In genomic region chr11:79994271-79994988, GRCm38 (mm10) we compare ENCODE assay signal across 9 mouse cellular contexts. TPM values are rescaled to one million over a fixed set of nuclear protein-coding genes. Genes with fewer than 3 reads are reported as not detected.
DNase-seq lines count a peak whose midpoint lies in the region; ATAC-seq and TF ChIP-seq lines count a peak whose summit lies in the region.
"Had no signal": no experiment of that assay in that cellular context is flagged by ENCODE, and none has a peak within 500 bp of the region (broad histone marks: within the 10 kb centered on the region; RNA-seq: fewer than 3 reads in every experiment).

No protein-coding gene starts in this region.

- no peaks in the 10 kb centered on the region for H3K9me3 ChIP-seq in kidney, postnatal 0 days (replicated peaks; ENCODE audit: low read length)
- H3K9me3 ChIP-seq in intestine, embryonic 14.5 days (ENCODE audit: control insufficient read depth, low read length) = no peaks in the 10 kb centered on the region

- peaks cover 31% of the 10 kb centered on the region for H3K79me2 ChIP-seq in myocyte (ENCODE audit: control insufficient read depth, insufficient read depth)

- DNase-seq in kidney, postnatal 0 days (ENCODE audit: low spot score) = peak; percentile 15
- DNase-seq in kidney, adult 11 months = no peak
- peak; percentile 31 for DNase-seq in c-Kit-positive CD71-positive TER-119-positive erythroid progenitor cells, embryonic 14.5 days (ENCODE audit: low spot score)
- DNase-seq in intestine, embryonic 14.5 days (ENCODE audit: low spot score) = no peak
- no peak for DNase-seq in right cerebral cortex, postnatal 4 days
- DNase-seq in urinary bladder, postnatal 14 days (ENCODE audit: low spot score) = no peak
- no peak for DNase-seq in gastrocnemius, postnatal 14 days
- DNase-seq: adrenal gland, adult 2 months had no signal

- peak overlapping the region; percentile 12 for H3ac ChIP-seq in myocyte (ENCODE audit: control insufficient read depth, insufficient read length)

- peak overlapping the region; percentile 91; the same call in 1 of the 2 replicates for H3K9ac ChIP-seq in kidney, postnatal 0 days (ENCODE audit: low read depth, low read length)
- peak overlapping the region; percentile 93 for H3K9ac ChIP-seq in intestine, embryonic 14.5 days (ENCODE audit: low read length)

- H3K4me2 ChIP-seq in kidney, postnatal 0 days (ENCODE audit: low read length) = peak overlapping the region; percentile 79
- H3K4me2 ChIP-seq in intestine, embryonic 14.5 days (ENCODE audit: low read length) = peak overlapping the region; percentile 58
- H3K4me2 ChIP-seq in myocyte (ENCODE audit: low read depth) = peak overlapping the region; percentile 70

- no peak for ATAC-seq in kidney, postnatal 0 days (replicated peaks; ENCODE audit: low FRiP score, low read depth)
- ATAC-seq in intestine, embryonic 14.5 days (replicated peaks; ENCODE audit: low FRiP score, low TSS enrichment, low read depth) = no peak

- WGBS in kidney, postnatal 0 days = 3% methylated on average over 7 of the region's 7 CpGs
- 4% methylated on average over 7 of the region's 7 CpGs for WGBS in intestine, embryonic 14.5 days

- intact Hi-C loops in gastrocnemius, postnatal 14 days (cut with DNase I; ENCODE audit: low total_unique reads) = no loop called here

- no peak for TF ChIP-seq CTCF in kidney, postnatal 0 days (IDR thresholded peaks at IDR 0.05; ENCODE audit: low read depth)

- no peaks in the 10 kb centered on the region for H3K4me1 ChIP-seq in kidney, postnatal 0 days (replicated peaks; ENCODE audit: insufficient read depth, low read length)
- no peaks in the 10 kb centered on the region; the same call in 1 of the 2 replicates for H3K4me1 ChIP-seq in intestine, embryonic 14.5 days (replicated peaks; ENCODE audit: control insufficient read depth, insufficient read depth, low read length)

- H3K36me3 ChIP-seq in kidney, postnatal 0 days (ENCODE audit: insufficient read depth, low read length) = peaks cover 4% of the 10 kb centered on the region; the same call in 1 of the 2 replicates
- peaks cover 32% of the 10 kb centered on the region for H3K36me3 ChIP-seq in intestine, embryonic 14.5 days (ENCODE audit: control insufficient read depth, insufficient read depth, low read length)
- peaks cover 15% of the 10 kb centered on the region for H3K36me3 ChIP-seq in myocyte (ENCODE audit: control insufficient read depth, insufficient read depth)

- H3K27me3 ChIP-seq in kidney, postnatal 0 days (ENCODE audit: insufficient read depth, low read length) = no peaks in the 10 kb centered on the region
- H3K27me3 ChIP-seq in intestine, embryonic 14.5 days (replicated peaks; ENCODE audit: control insufficient read depth, insufficient read depth, low read length) = no peaks in the 10 kb centered on the region
- H3K27me3 ChIP-seq in myocyte (ENCODE audit: control insufficient read depth, insufficient read depth, insufficient read length) = no peaks in the 10 kb centered on the region

- H3K4me3 ChIP-seq in kidney, postnatal 0 days (replicated peaks; ENCODE audit: low read depth, low read length) = peak overlapping the region; percentile 97
- H3K4me3 ChIP-seq in intestine, embryonic 14.5 days (ENCODE audit: low read depth, low read length) = peak overlapping the region; percentile 99
- H3K4me3 ChIP-seq in myocyte = peak overlapping the region; percentile 80

- TF ChIP-seq POLR2A in myocyte (IDR thresholded peaks at IDR 0.05; ENCODE audit: insufficient read length, low read depth) = no peak

- H3K27ac ChIP-seq in kidney, postnatal 0 days = no peak overlapping the region
- H3K27ac ChIP-seq in intestine, embryonic 14.5 days (ENCODE audit: low read depth) = no peak overlapping the region

TF ChIP-seq in myocyte, 11 proteins besides CTCF, POLR2A, EP300 and RAD21:
- no peak for TF ChIP-seq POLR2AphosphoS2 (IDR thresholded peaks at IDR 0.05; ENCODE audit: insufficient read length, low read depth)

RNA-seq across cellular contexts. Expression of gene Suz12, which starts 1.5 kb away (rescaled TPM):
- 14.5 and 15.2 TPM in 2 replicates for polyA plus RNA-seq in kidney, postnatal 0 days (2015; fragmentation: Nextera tagmentation; extraction: Ambion mirVana)
- polyA plus RNA-seq in intestine, embryonic 14.5 days (2014; fragmentation: Nextera tagmentation; extraction: Ambion mirVana) = 29.6 and 30.1 TPM in 2 replicates
- 8.3 TPM for polyA plus RNA-seq in myocyte (2012; fragmentation: generic; extraction: Trizol)
- 10 to 100 TPM; 16.7 to 17.7 TPM for total RNA-seq in gastrocnemius, postnatal 14 days (2021)

RNA-seq across cellular contexts. Expression of gene Utp6, which starts 32.2 kb away (rescaled TPM):
- 33.1 and 34.7 TPM in 2 replicates for polyA plus RNA-seq in kidney, postnatal 0 days (2015; fragmentation: Nextera tagmentation; extraction: Ambion mirVana)
- 53.5 and 60.3 TPM in 2 replicates for polyA plus RNA-seq in intestine, embryonic 14.5 days (2014; fragmentation: Nextera tagmentation; extraction: Ambion mirVana)
- polyA plus RNA-seq in myocyte (2012; fragmentation: generic; extraction: Trizol) = 17.5 TPM
- total RNA-seq in gastrocnemius, postnatal 14 days (2021) = 10 to 100 TPM; 30.8 to 35.4 TPM

Comparison
In these comparisons a context has a peak if more than half of its experiments do, and no peak if none do; other contexts are left out.
1. DNase-seq: peak in kidney, postnatal 0 days (single experiment) and c-Kit-positive CD71-positive TER-119-positive erythroid progenitor cells, embryonic 14.5 days (single experiment); none in kidney, adult 11 months (single experiment), intestine, embryonic 14.5 days (single experiment), right cerebral cortex, postnatal 4 days (single experiment), urinary bladder, postnatal 14 days (single experiment) and gastrocnemius, postnatal 14 days (single experiment).
2. Peak in every context shown above with its lines, with median percentiles within 50 percentile points of each other: H3K4me2 ChIP-seq and H3K4me3 ChIP-seq.